Mouse (Mus musculus) stomach, embryonic 16.5 days (tissue): ENCODE data around the gene Trim25. TPM values are rescaled to one million over a fixed set of nuclear protein-coding genes. Genes with fewer than 3 reads are reported as not detected.
"Not testable (repeated sequence)": the region's sequence is repeated elsewhere in the genome, so short reads cannot be mapped to it uniquely, and the experiment has no call there.

Experiments
- ATAC-seq: fragments of 200-750 bp; cut with Nextera tagmentation; 2 replicates; pipeline ENCODE4 v1.8.0; 2017; ENCODE audit warnings: moderate number of reproducible peaks, moderate TSS enrichment; ENCODE audit not compliant: insufficient read depth, low FRiP score
- H3K27ac ChIP-seq: fragments of 300-500 bp; sonication (generic); 2 replicates; pipeline ENCODE4 v1.5.1; 2014; ENCODE audit warnings: low read length
- H3K27me3 ChIP-seq: fragments of 300-500 bp; sonication (generic); 2 replicates; pipeline ENCODE4 v1.6.1; 2014; ENCODE audit warnings: low read length, control low read depth, mixed read lengths; ENCODE audit not compliant: control insufficient read depth, insufficient read depth
- H3K36me3 ChIP-seq: fragments of 300-500 bp; sonication (generic); 2 replicates; pipeline ENCODE4 v1.6.1; 2014; ENCODE audit warnings: low read length; ENCODE audit not compliant: control insufficient read depth, insufficient read depth
- H3K4me1 ChIP-seq: fragments of 300-500 bp; sonication (generic); 2 replicates; pipeline ENCODE4 v1.6.1; 2014; ENCODE audit warnings: low read length, control low read depth, mixed read lengths; ENCODE audit not compliant: control insufficient read depth, insufficient read depth
- H3K4me2 ChIP-seq: fragments of 300-500 bp; sonication (generic); 2 replicates; pipeline ENCODE4 v1.6.1; 2014; ENCODE audit warnings: low read depth, low read length, mixed read lengths
- H3K4me3 ChIP-seq: fragments of 300-500 bp; sonication (generic); replicated peaks from 2 replicates; pipeline ENCODE4 v1.5.1; 2014; ENCODE audit warnings: mild to moderate bottlenecking, low read length
- H3K9ac ChIP-seq: fragments of 300-500 bp; sonication (generic); 2 replicates; pipeline ENCODE4 v1.6.1; 2014; ENCODE audit warnings: low read length
- H3K9me3 ChIP-seq: fragments of 300-500 bp; sonication (generic); replicated peaks from 2 replicates; pipeline ENCODE4 v1.6.1; 2016; ENCODE audit warnings: low read length, control low read depth; ENCODE audit not compliant: control insufficient read depth
- WGBS: fragments of 180-500 bp; shearing (Covaris S2); extraction: QIAGEN DNeasy Blood & Tissue Kit; methylation state at CpG from one replicate; pipeline ENCODE4 v1.1.7; 2014; 5-methylcytosine and 5-hydroxymethylcytosine counted together
- polyA plus RNA-seq: library from polyadenylated mRNA; unstranded; fragments of >200 nt; fragmentation: Nextera tagmentation; extraction: Ambion mirVana; gene quantifications from 2 replicates; pipeline ENCODE4 v1.2.1, GENCODE M21; 2015

The Trim25 gene
- polyA plus RNA-seq, 1 experiment from 2014 or later, result 27.8 TPM

DNA sequence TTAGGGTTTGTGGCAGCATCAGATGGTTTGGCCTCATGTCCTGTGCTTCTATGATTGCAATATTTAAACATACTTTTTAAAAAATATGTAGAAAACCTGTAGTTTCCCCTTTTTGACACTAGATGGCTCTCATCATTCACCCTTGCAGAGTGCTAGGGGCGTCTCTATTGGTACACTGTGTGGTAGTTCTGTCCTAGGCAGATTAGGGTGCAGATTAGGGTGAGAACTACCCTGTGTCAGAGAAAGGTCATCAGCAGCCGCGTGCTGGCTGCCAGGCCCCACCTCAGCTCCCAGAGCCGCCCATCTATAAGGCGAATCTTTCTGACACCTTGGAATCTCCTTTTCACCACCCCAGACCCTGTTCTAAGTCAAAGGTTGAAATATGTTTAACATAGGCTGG is 9.6 kb upstream of the Trim25 start:
- 69% methylated on average over 5 of the region's 5 CpGs for WGBS
- H3K4me1 ChIP-seq, result no peaks in the 10 kb centered on the region
- H3K27ac ChIP-seq, result no peak overlapping the region
- no peak for ATAC-seq
- no peak overlapping the region for H3K4me2 ChIP-seq
- no peak overlapping the region for H3K9ac ChIP-seq
- no peaks in the 10 kb centered on the region for H3K36me3 ChIP-seq
- no peak overlapping the region for H3K4me3 ChIP-seq
- H3K9me3 ChIP-seq, result no peaks in the 10 kb centered on the region
- no peaks in the 10 kb centered on the region for H3K27me3 ChIP-seq

- 51% methylated on average over 7 of the region's 7 CpGs for WGBS
- no peak overlapping the region for H3K4me3 ChIP-seq
- H3K27ac ChIP-seq, result no peak overlapping the region
- no peaks in the 10 kb centered on the region; the same call in 1 of the 2 replicates for H3K4me1 ChIP-seq
- no peaks in the 10 kb centered on the region for H3K9me3 ChIP-seq
- H3K27me3 ChIP-seq, result no peaks in the 10 kb centered on the region
- no peak overlapping the region for H3K9ac ChIP-seq
- no peak overlapping the region for H3K4me2 ChIP-seq
- no peak for ATAC-seq
- H3K36me3 ChIP-seq, result no peaks in the 10 kb centered on the region
Observed at GRCm38 (mm10) chr11:88993186-88993585, 6.0 kb upstream of the Trim25 start.

DNA sequence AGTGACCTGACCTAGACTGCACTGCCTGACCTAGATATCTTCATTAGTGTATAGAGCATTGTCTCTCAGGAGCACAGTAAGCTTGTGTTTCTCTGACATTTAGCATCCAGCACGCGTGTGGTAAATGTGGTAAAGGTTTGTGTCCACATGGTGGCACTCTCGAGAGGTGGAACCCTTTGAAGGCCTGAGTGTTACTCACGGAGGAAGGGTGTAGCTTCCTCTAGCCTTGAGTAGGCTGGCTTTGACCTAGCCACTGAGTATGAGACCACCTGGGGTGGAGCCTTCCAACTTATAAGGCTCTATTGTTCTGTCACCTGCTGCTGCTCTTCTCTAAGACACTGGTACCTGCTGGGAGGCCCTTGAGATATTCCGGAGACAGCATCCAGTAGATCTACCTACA is 5.6 kb upstream of the Trim25 start:
- H3K27ac ChIP-seq, result no peak overlapping the region
- H3K4me1 ChIP-seq, result no peaks in the 10 kb centered on the region; the same call in 1 of the 2 replicates
- no peak; the same call in 1 of the 2 replicates for ATAC-seq
- no peak overlapping the region for H3K4me3 ChIP-seq
- no peak overlapping the region for H3K9ac ChIP-seq
- WGBS, result 21% methylated on average over 5 of the region's 5 CpGs
- H3K36me3 ChIP-seq, result no peaks in the 10 kb centered on the region
- no peaks in the 10 kb centered on the region for H3K9me3 ChIP-seq
- H3K4me2 ChIP-seq, result no peak overlapping the region
- H3K27me3 ChIP-seq, result no peaks in the 10 kb centered on the region

GRCm38 (mm10) chr11:88994492-88994891 is 4.7 kb upstream of the Trim25 start:
- H3K36me3 ChIP-seq, result no peaks in the 10 kb centered on the region
- no peak overlapping the region for H3K9ac ChIP-seq
- ATAC-seq, result no peak
- H3K4me2 ChIP-seq, result no peak overlapping the region
- no peak overlapping the region for H3K4me3 ChIP-seq
- H3K27me3 ChIP-seq, result no peaks in the 10 kb centered on the region
- H3K9me3 ChIP-seq, result no peaks in the 10 kb centered on the region
- 84% methylated on average over 7 of the region's 7 CpGs for WGBS
- H3K27ac ChIP-seq, result no peak overlapping the region
- no peaks in the 10 kb centered on the region; the same call in 1 of the 2 replicates for H3K4me1 ChIP-seq

- Histone ChIP-seq H3K9ac (no peak overlapping the region), H3K36me3 (no peaks in the 10 kb centered on the region), H3K9me3 (no peaks in the 10 kb centered on the region), H3K27ac (no peak overlapping the region), H3K4me1 (peaks cover 4% of the 10 kb centered on the region; the same call in 1 of the 2 replicates), H3K4me2 (no peak overlapping the region), H3K27me3 (no peaks in the 10 kb centered on the region), H3K4me3 (no peak overlapping the region)
- 82% methylated on average over 2 of the region's 2 CpGs for WGBS
- ATAC-seq, result no peak
Observed at GRCm38 (mm10) chr11:88995616-88996015, 3.6 kb upstream of the Trim25 start.

- Histone ChIP-seq H3K36me3 (no peaks in the 10 kb centered on the region), H3K9me3 (no peaks in the 10 kb centered on the region), H3K27ac (peak overlapping the region; percentile 39), H3K4me3 (no peak overlapping the region), H3K9ac (no peak overlapping the region), H3K4me2 (0 out of 2 replicates have a peak overlapping the region, but pooled peaks have one; percentile 7), H3K27me3 (no peaks in the 10 kb centered on the region), H3K4me1 (peaks cover 7% of the 10 kb centered on the region)
- 45% methylated on average over 7 of the region's 7 CpGs for WGBS
- no peak for ATAC-seq
Observed at GRCm38 (mm10) chr11:88996427-88996826, 2.7 kb upstream of the Trim25 start.

- WGBS, result 79% methylated on average over 5 of the region's 5 CpGs
Observed at GRCm38 (mm10) chr11:88997343-88997742, 1.8 kb upstream of the Trim25 start.

GRCm38 (mm10) chr11:88998406-88998805 is 770 bp upstream of the Trim25 start:
- no peaks in the 10 kb centered on the region for H3K27me3 ChIP-seq
- no peak overlapping the region for H3K27ac ChIP-seq
- no peaks in the 10 kb centered on the region for H3K9me3 ChIP-seq
- H3K4me1 ChIP-seq, result peaks cover 20% of the 10 kb centered on the region
- H3K4me3 ChIP-seq, result no peak overlapping the region
- no peaks in the 10 kb centered on the region for H3K36me3 ChIP-seq
- no peak for ATAC-seq
- 31% methylated on average over 3 of the region's 3 CpGs for WGBS
- no peak overlapping the region for H3K9ac ChIP-seq
- H3K4me2 ChIP-seq, result peak overlapping the region; percentile 70

More at GRCm38 (mm10) chr11:88997343-88997742, 1.8 kb upstream of the Trim25 start:
- not testable (repeated sequence) for H3K36me3 ChIP-seq, H3K4me3 ChIP-seq, H3K4me2 ChIP-seq, H3K27me3 ChIP-seq, H3K9ac ChIP-seq, H3K9me3 ChIP-seq, H3K27ac ChIP-seq, ATAC-seq
- peaks cover 11% of the 10 kb centered on the region for H3K4me1 ChIP-seq

- H3K36me3 ChIP-seq, result no peaks in the 10 kb centered on the region
- H3K27me3 ChIP-seq, result no peaks in the 10 kb centered on the region
- peak overlapping the region; percentile 77 for H3K27ac ChIP-seq
- WGBS, result 20% methylated on average over 33 of the region's 33 CpGs
- ATAC-seq, result 0 out of 2 replicates have a peak, but pooled peaks have one; percentile 0
- H3K4me2 ChIP-seq, result peak overlapping the region; percentile 70
- H3K4me3 ChIP-seq, result peak overlapping the region; percentile 74
- H3K9ac ChIP-seq, result peak overlapping the region; percentile 87
- H3K9me3 ChIP-seq, result no peaks in the 10 kb centered on the region
- H3K4me1 ChIP-seq, result peaks cover 20% of the 10 kb centered on the region
Observed at GRCm38 (mm10) chr11:88999723-89000526, 749 bp downstream of the Trim25 start.
